Mouse (Mus musculus) C2C12 (cell line): ENCODE results near the gene Zcchc18.

Experiments
- CTCF ChIP-seq: IDR thresholded peaks from one replicate; pipeline ENCODE4 v1.5.1; 2011; ENCODE audit not compliant: control insufficient read depth, insufficient read depth, insufficient read length
- MAX ChIP-seq: IDR thresholded peaks from one replicate; pipeline ENCODE4 v1.6.1; 2011; ENCODE audit warnings: mild to moderate bottlenecking, control low read depth

GRCm38 (mm10) chrX:137031726-137032125 is 38.8 kb downstream of the Zcchc18 start:
- TF ChIP-seq CTCF: no peak
- no peak for TF ChIP-seq MAX
